ENCODE assay signal across 15 mouse cellular contexts in the genomic region with DNA sequence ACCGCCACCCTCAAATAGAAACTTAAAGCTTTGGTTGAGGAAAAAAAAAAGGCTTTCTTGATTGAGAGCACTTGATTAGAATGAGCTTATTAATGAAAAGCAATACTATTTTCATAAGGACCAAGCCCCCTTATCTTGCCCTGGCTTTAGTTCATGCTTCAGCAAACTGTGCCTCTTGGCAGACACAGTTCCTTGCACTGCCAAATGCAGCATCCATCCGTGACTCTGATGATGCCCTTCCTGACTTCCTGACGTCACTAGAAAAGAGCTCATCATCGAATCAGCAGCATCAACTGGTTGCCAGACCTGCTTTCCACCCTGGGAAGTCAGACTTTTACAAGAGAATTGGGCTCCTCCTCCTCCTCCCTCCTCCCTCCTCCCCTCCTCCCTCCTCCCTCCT.
"Had no signal": no experiment of that assay in that cellular context is flagged by ENCODE, and none has a peak within 500 bp of the region (broad histone marks: within the 10 kb centered on the region; RNA-seq: fewer than 3 reads in every experiment).

No protein-coding gene starts in this region.

- H3K9me3 ChIP-seq: megakaryocyte, embryonic 14.5 days; midbrain, embryonic 13.5 days; midbrain, embryonic 15.5 days; neural tube, embryonic 12.5 days; stomach, embryonic 15.5 days had no signal

- H3K9ac ChIP-seq: midbrain, embryonic 13.5 days; midbrain, embryonic 15.5 days; neural tube, embryonic 12.5 days; stomach, embryonic 15.5 days had no signal

- DNase-seq: lung, adult 2 months; lung, postnatal 14 days; lung, postnatal 36 days; right cerebral cortex, postnatal 14 days; thymus, adult 2 months; thymus, postnatal 25 days; thymus, postnatal 4 days had no signal

- H3K27ac ChIP-seq: macrophage; midbrain, embryonic 13.5 days; midbrain, embryonic 15.5 days; neural tube, embryonic 12.5 days; stomach, embryonic 15.5 days; stomach, postnatal 0 days had no signal

- H3K4me2 ChIP-seq: midbrain, embryonic 11.5 days; midbrain, embryonic 13.5 days; midbrain, embryonic 15.5 days; neural tube, embryonic 12.5 days; stomach, embryonic 15.5 days had no signal

- H3K27me3 ChIP-seq: megakaryocyte, embryonic 14.5 days; midbrain, embryonic 13.5 days; midbrain, embryonic 15.5 days; neural tube, embryonic 12.5 days; stomach, embryonic 15.5 days had no signal

- H3K4me1 ChIP-seq: midbrain, embryonic 13.5 days; midbrain, embryonic 15.5 days; neural tube, embryonic 12.5 days; stomach, embryonic 15.5 days had no signal

- ATAC-seq: midbrain, embryonic 13.5 days; midbrain, embryonic 15.5 days had no signal

- H3K4me3 ChIP-seq: megakaryocyte, embryonic 14.5 days; midbrain, embryonic 13.5 days; midbrain, embryonic 15.5 days; neural tube, embryonic 12.5 days; stomach, embryonic 15.5 days had no signal

- H3K36me3 ChIP-seq: midbrain, embryonic 13.5 days; midbrain, embryonic 15.5 days; neural tube, embryonic 12.5 days; stomach, embryonic 15.5 days had no signal
